Mouse (Mus musculus) midbrain, postnatal 0 days (tissue): ENCODE data around the gene Denr. TPM values are rescaled to one million over a fixed set of nuclear protein-coding genes. Genes with fewer than 3 reads are reported as not detected.

ENCODE experiments used
- ATAC-seq: fragments of 200-750 bp; cut with Nextera tagmentation; 2 replicates; pipeline ENCODE4 v1.8.0; 2017; ENCODE audit warnings: moderate number of reproducible peaks, mild to moderate bottlenecking, moderate TSS enrichment, moderate library complexity; ENCODE audit not compliant: low FRiP score
- DNase-seq: peaks from one replicate; pipeline ENCODE4 v3.0.0-alpha.2; 2015; ENCODE audit warnings: low spot score
- H3K27ac ChIP-seq: fragments of 300-500 bp; sonication (generic); 2 replicates; pipeline ENCODE4 v1.5.1; 2014; ENCODE audit warnings: low read depth, mild to moderate bottlenecking, low read length, mixed read lengths
- H3K27me3 ChIP-seq: fragments of 300-500 bp; sonication (generic); 2 replicates; pipeline ENCODE4 v1.6.1; 2014; ENCODE audit warnings: low read length, control low read depth, mixed read lengths; ENCODE audit not compliant: insufficient read depth
- H3K36me3 ChIP-seq: fragments of 300-500 bp; sonication (generic); 2 replicates; pipeline ENCODE4 v1.6.1; 2014; ENCODE audit warnings: low read length, control low read depth, mixed read lengths; ENCODE audit not compliant: insufficient read depth
- H3K4me1 ChIP-seq: fragments of 300-500 bp; sonication (generic); 2 replicates; pipeline ENCODE4 v1.6.1; 2014; ENCODE audit warnings: mild to moderate bottlenecking, control low read depth, antibody characterized with exemption, low read length, mixed read lengths; ENCODE audit not compliant: insufficient read depth
- H3K4me2 ChIP-seq: fragments of 300-500 bp; sonication (generic); 2 replicates; pipeline ENCODE4 v1.6.1; 2014; ENCODE audit warnings: low read depth, mild to moderate bottlenecking, low read length, mixed read lengths; ENCODE audit not compliant: poor library complexity, severe bottlenecking
- H3K4me3 ChIP-seq: fragments of 300-500 bp; sonication (generic); 2 replicates; pipeline ENCODE4 v1.5.1; 2014; ENCODE audit warnings: low read depth, mild to moderate bottlenecking, low read length, moderate library complexity
- H3K9ac ChIP-seq: fragments of 300-500 bp; sonication (generic); replicated peaks from 2 replicates; pipeline ENCODE4 v1.6.1; 2014; ENCODE audit warnings: mild to moderate bottlenecking, low read length, moderate library complexity, mixed read lengths; ENCODE audit not compliant: poor library complexity, severe bottlenecking
- H3K9me3 ChIP-seq: fragments of 300-500 bp; sonication (generic); 2 replicates; pipeline ENCODE4 v1.6.1; 2016; ENCODE audit warnings: low read length, control low read depth
- CTCF ChIP-seq: IDR thresholded peaks from 2 replicates; pipeline ENCODE4 v1.5.1; 2016; ENCODE audit warnings: antibody characterized with exemption, mild to moderate bottlenecking
- WGBS: fragments of 180-500 bp; shearing (Covaris S2); extraction: QIAGEN DNeasy Blood & Tissue Kit; methylation state at CpG from one replicate; pipeline ENCODE4 v1.1.7; 2014; 5-methylcytosine and 5-hydroxymethylcytosine counted together
- polyA plus RNA-seq: library from polyadenylated mRNA; unstranded; fragments of >200 nt; fragmentation: Nextera tagmentation; extraction: Ambion mirVana; gene quantifications from 2 replicates; pipeline ENCODE4 v1.2.1, GENCODE M21; 2015
- total RNA-seq: library from RNA; depleted of rRNA; stranded (reverse); fragments of >200 nt; gene quantifications from 2 replicates; pipeline ENCODE4 v1.2.3, GENCODE M21; 2014

Denr gene
- total and polyA plus RNA-seq, 2 experiments from 2014 or later = 13.8 to 158 TPM

DNA sequence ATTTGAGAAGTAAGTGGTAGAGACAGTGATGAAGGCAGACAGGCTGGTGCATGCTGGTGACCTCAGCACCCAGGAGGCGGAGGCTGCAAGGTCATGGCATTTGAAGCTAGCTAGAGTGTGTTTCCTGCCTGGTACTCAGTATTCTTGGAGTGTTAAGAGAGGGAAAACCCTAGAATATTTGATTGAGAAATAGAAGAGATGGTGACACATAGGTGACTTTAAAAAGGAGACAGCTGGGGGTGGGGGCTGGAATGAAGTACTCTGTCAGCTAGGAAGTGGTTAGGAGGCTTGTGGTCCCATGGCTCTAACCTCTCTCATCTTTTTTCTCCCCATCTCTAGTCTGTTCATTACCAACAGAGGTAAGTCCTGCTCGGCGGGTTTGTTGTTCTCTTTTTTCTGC is 7.9 kb downstream of the Denr start:
- Histone ChIP-seq H3K36me3 (peaks cover 35% of the 10 kb centered on the region), H3K9ac (no peak overlapping the region), H3K4me2 (no peak overlapping the region), H3K4me1 (no peaks in the 10 kb centered on the region), H3K27me3 (no peaks in the 10 kb centered on the region), H3K4me3 (no peak overlapping the region), H3K27ac (no peak overlapping the region), H3K9me3 (no peaks in the 10 kb centered on the region)
- no peak for TF ChIP-seq CTCF
- DNase-seq (no peak), ATAC-seq (no peak)
- WGBS = 92% methylated on average over 3 of the region's 3 CpGs

DNA sequence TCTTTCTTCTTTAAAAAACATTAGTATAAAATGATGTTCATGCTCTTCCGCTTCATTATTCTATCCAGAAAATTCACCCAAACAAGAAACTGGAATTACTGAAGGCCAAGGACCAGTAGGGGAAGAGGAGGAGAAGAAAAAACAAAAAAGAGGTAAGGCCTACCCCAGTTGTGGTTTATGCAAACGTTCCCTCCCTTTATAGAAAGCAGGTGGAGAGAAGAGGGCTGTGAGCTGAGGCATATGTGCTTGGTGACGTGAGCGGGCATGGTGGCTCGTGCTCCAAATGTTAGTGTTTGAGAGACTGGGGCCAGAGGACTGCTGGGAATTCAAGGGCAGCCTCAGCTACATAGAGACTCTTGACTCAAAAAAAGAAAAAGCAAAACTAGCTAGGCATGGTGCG is 15.1 kb downstream of the Denr start:
- no peak for ATAC-seq
- Histone ChIP-seq H3K36me3 (peaks cover 68% of the 10 kb centered on the region), H3K9ac (no peak overlapping the region), H3K27me3 (no peaks in the 10 kb centered on the region), H3K27ac (no peak overlapping the region), H3K4me3 (no peak overlapping the region), H3K9me3 (no peaks in the 10 kb centered on the region), H3K4me2 (no peak overlapping the region), H3K4me1 (no peaks in the 10 kb centered on the region)
- WGBS = 92% methylated on average over 6 of the region's 6 CpGs
- DNase-seq = no peak
- TF ChIP-seq CTCF = no peak

DNA sequence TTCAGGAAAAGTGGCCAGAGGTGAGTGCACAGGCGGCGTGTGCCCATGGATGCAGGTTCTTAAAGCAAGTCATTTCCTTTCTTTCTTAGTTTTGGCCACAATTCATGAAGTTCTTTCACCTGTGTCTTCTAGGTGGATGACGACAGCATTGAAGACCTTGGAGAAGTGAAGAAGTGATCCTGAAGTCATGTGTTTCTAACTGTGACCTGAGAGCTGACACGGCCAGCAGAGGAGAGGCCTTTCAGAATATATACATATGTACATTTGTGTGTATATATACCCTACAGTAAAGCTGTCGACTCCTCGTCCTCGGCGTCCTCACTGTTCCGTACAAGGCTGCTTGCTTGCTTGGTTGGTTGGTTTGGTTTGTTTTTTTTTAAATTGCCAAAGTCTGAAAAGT is 20.1 kb downstream of the Denr start, which contains the start of gene Gm43518:
Gene Gm43518 (plus strand): TSS at position 301 of the 400 bp plus-strand sequence.
- H3K36me3 ChIP-seq = peaks cover 46% of the 10 kb centered on the region
- DNase-seq = no peak

DNA sequence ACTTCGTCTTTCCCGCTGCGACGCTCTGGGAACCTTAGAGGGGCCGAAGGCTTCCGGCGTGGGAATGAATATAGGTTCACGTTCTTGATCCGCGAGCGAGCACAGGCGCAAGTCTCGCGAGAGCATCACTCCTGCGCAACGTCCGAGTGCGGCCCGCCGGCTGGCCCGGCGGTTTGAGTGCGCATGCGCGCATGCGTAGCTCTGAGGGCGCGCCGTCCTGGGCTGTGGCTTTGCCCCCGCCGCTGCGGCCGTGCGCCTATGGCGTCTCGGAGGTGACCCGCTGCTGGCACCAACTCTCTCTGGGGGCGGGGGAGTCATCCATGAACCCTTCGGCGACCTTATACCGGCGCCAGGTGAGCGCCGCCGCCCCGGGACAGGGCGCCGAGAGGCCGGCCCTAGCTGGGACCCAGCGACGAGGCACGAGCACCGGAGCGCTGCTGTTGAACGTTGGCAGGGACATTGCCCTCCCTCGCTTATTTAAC is 23.6 kb downstream of the Denr start, which contains the start of gene Ccdc62:
Gene Ccdc62 (plus strand): TSS at position 172 of the 482 bp plus-strand sequence.
- WGBS = under 1% methylated on average over 56 of the region's 56 CpGs
- DNase-seq (peak; percentile 98), ATAC-seq (peak; percentile 98)
- Histone ChIP-seq H3K36me3 (peaks cover 14% of the 10 kb centered on the region), H3K27me3 (no peaks in the 10 kb centered on the region), H3K9me3 (no peaks in the 10 kb centered on the region), H3K4me2 (peak within 1 kb of the TSS; percentile 62), H3K4me1 (0 out of 2 replicates have a peak, but pooled peaks cover 2% of the 10 kb centered on the region), H3K27ac (peak within 1 kb of the TSS; percentile 76), H3K9ac (peak within 1 kb of the TSS; percentile 88), H3K4me3 (peak within 1 kb of the TSS; percentile 79)
- no peak for TF ChIP-seq CTCF

More for the DNA sequence above, 20.1 kb downstream of the Denr start, which contains the start of gene Gm43518:
- Histone ChIP-seq H3K4me1 (0 out of 2 replicates have a peak, but pooled peaks cover 2% of the 10 kb centered on the region), H3K9ac (no peak within 1 kb of the TSS), H3K27me3 (no peaks in the 10 kb centered on the region), H3K27ac (no peak within 1 kb of the TSS), H3K4me2 (no peak within 1 kb of the TSS), H3K9me3 (no peaks in the 10 kb centered on the region), H3K4me3 (no peak within 1 kb of the TSS)
- no peak for ATAC-seq
- TF ChIP-seq CTCF = no peak
- WGBS = 96% methylated on average over 9 of the region's 9 CpGs

DNA sequence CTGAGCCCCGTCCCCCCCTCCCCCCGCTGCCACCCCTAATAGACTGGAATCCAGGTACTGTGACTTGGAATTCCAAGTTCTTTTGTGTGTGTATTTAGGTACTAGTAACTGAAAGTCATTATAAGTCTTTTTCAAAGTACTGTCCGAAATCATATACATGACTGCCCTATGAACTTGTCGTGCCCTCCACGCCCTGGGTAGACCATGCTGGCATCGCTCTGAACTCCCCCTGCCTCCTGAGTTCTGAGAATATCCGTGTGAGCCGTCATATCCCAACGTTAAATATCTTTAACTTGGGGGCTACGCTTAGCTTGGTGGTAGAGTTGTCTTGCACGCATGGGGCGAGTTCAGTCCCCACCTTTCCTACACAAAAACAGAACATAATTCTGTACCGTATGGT is 24.2 kb downstream of the Denr start:
- Histone ChIP-seq H3K36me3 (peaks cover 10% of the 10 kb centered on the region), H3K27me3 (no peaks in the 10 kb centered on the region), H3K27ac (peak overlapping the region; percentile 76; the same call in 1 of the 2 replicates), H3K4me3 (peak overlapping the region; percentile 79), H3K9ac (peak overlapping the region; percentile 88), H3K4me2 (peak overlapping the region; percentile 62), H3K4me1 (0 out of 2 replicates have a peak, but pooled peaks cover 2% of the 10 kb centered on the region), H3K9me3 (no peaks in the 10 kb centered on the region)
- DNase-seq (no peak), ATAC-seq (no peak)
- WGBS = 55% methylated on average over 13 of the region's 13 CpGs
- TF ChIP-seq CTCF = no peak

DNA sequence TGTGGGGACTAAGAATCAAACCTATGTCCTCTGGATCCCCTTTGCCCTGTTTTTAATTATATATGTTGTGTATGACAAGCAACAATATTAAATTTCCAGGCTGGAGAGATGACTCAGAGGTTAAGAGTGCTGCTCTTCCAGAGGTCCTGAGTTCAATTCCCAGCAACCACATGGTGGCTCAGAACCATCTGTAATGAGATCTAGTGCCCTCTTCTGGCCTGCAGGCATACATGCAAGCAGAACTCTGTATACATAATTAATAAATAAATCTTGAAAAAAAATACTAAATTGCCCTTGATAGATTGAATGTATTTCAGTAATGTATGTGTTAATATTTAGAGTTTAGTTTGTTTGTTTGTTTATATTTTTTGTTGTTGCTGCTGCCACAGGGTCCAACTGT is 26.0 kb downstream of the Denr start:
- H3K36me3 ChIP-seq = peaks cover 1% of the 10 kb centered on the region; the same call in 1 of the 2 replicates
- ATAC-seq = no peak
- H3K4me2 ChIP-seq = no peak overlapping the region
- H3K9ac ChIP-seq = no peak overlapping the region
- TF ChIP-seq CTCF = peak; percentile 31
- no peaks in the 10 kb centered on the region for H3K27me3 ChIP-seq
- H3K27ac ChIP-seq = no peak overlapping the region
- H3K4me1 ChIP-seq = 0 out of 2 replicates have a peak, but pooled peaks cover 2% of the 10 kb centered on the region
- H3K9me3 ChIP-seq = no peaks in the 10 kb centered on the region
- no peak overlapping the region for H3K4me3 ChIP-seq
- no peak for DNase-seq
